Mouse (Mus musculus): Measurements from ENCODE around the gene Prg4.

The Prg4 gene

GRCm38 (mm10) chr1:150466132-150466531, at the start of gene Prg4:
Gene Prg4, minus strand, starts transcription at chr1:150466165.
- no peak for DNase-seq (ENCODE audit: low read depth in 2 of 2, low spot score in 2 of 2)

- no peak for DNase-seq (ENCODE audit: low read depth in 2 of 2, low spot score in 2 of 2)
Measured at GRCm38 (mm10) chr1:150513041-150513440, 47.1 kb upstream of the Prg4 start.

GRCm38 (mm10) chr1:150505794-150506193, 39.8 kb upstream of the Prg4 start:
- DNase-seq (ENCODE audit: low read depth in 2 of 2, low spot score in 2 of 2) = no peak

GRCm38 (mm10) chr1:150503321-150503720, 37.4 kb upstream of the Prg4 start:
- no peak for DNase-seq (ENCODE audit: low read depth in 2 of 2, low spot score in 2 of 2)

GRCm38 (mm10) chr1:150498177-150498576, 32.2 kb upstream of the Prg4 start:
- DNase-seq (ENCODE audit: low read depth in 2 of 2, low spot score in 2 of 2) = no peak

- DNase-seq (ENCODE audit: low read depth in 2 of 2, low spot score in 2 of 2) = no peak
Measured at GRCm38 (mm10) chr1:150497690-150498089, 31.7 kb upstream of the Prg4 start.

- no peak for DNase-seq (ENCODE audit: low read depth in 2 of 2, low spot score in 2 of 2)
Measured at GRCm38 (mm10) chr1:150496626-150497302, 30.8 kb upstream of the Prg4 start.

GRCm38 (mm10) chr1:150489148-150489547, 23.2 kb upstream of the Prg4 start:
- no peak for DNase-seq (ENCODE audit: low read depth in 2 of 2, low spot score in 2 of 2)

GRCm38 (mm10) chr1:150480674-150481073, 14.7 kb upstream of the Prg4 start:
- no peak for DNase-seq (ENCODE audit: low read depth in 2 of 2, low spot score in 2 of 2)

GRCm38 (mm10) chr1:150472525-150472924, 6.6 kb upstream of the Prg4 start:
- DNase-seq (ENCODE audit: low read depth in 2 of 2, low spot score in 2 of 2) = no peak

GRCm38 (mm10) chr1:150469992-150470391, 4.0 kb upstream of the Prg4 start:
- DNase-seq (ENCODE audit: low read depth in 2 of 2, low spot score in 2 of 2) = no peak

GRCm38 (mm10) chr1:150465364-150465763, 601 bp downstream of the Prg4 start:
- DNase-seq (ENCODE audit: low read depth in 2 of 2, low spot score in 2 of 2) = no peak

- no peak for DNase-seq (ENCODE audit: low read depth in 2 of 2, low spot score in 2 of 2)
Measured at GRCm38 (mm10) chr1:150463691-150464090, 2.3 kb downstream of the Prg4 start.

- no peak for DNase-seq (ENCODE audit: low read depth in 2 of 2, low spot score in 2 of 2)
Measured at GRCm38 (mm10) chr1:150463068-150463467, 2.9 kb downstream of the Prg4 start.

- no peak for DNase-seq (ENCODE audit: low read depth in 2 of 2, low spot score in 2 of 2)
Measured at GRCm38 (mm10) chr1:150460595-150460994, 5.4 kb downstream of the Prg4 start.

GRCm38 (mm10) chr1:150459599-150459998, 6.4 kb downstream of the Prg4 start:
- DNase-seq (ENCODE audit: low read depth in 2 of 2, low spot score in 2 of 2) = no peak

GRCm38 (mm10) chr1:150458977-150459376, 7.0 kb downstream of the Prg4 start:
- DNase-seq (ENCODE audit: low read depth in 2 of 2, low spot score in 2 of 2) = no peak

GRCm38 (mm10) chr1:150441731-150442130, 24.2 kb downstream of the Prg4 start:
- DNase-seq (ENCODE audit: low read depth in 2 of 2, low spot score in 2 of 2) = no peak

GRCm38 (mm10) chr1:150438641-150439040, 27.3 kb downstream of the Prg4 start:
- DNase-seq (ENCODE audit: low read depth in 2 of 2, low spot score in 2 of 2) = no peak

GRCm38 (mm10) chr1:150426216-150426615, 39.7 kb downstream of the Prg4 start:
- no peak for DNase-seq (ENCODE audit: low read depth in 2 of 2, low spot score in 2 of 2)

GRCm38 (mm10) chr1:150425665-150426064, 40.3 kb downstream of the Prg4 start:
- DNase-seq (ENCODE audit: low read depth in 2 of 2, low spot score in 2 of 2) = no peak

- no peak for DNase-seq (ENCODE audit: low read depth in 2 of 2, low spot score in 2 of 2)
Measured at GRCm38 (mm10) chr1:150418426-150418825, 47.5 kb downstream of the Prg4 start.

GRCm38 (mm10) chr1:150416006-150416405, 50.0 kb downstream of the Prg4 start:
- DNase-seq (ENCODE audit: low read depth in 2 of 2, low spot score in 2 of 2) = no peak

All from CD8-positive naive resting alpha-beta T cell, adult 2 months (primary cell).